Comparison of ENCODE assay signal across 7 mouse cellular contexts in genomic region chr4:126609606-126610181, GRCm38 (mm10). TPM values are rescaled to one million over a fixed set of nuclear protein-coding genes. Genes with fewer than 3 reads are reported as not detected.
DNase-seq lines count a peak whose midpoint lies in the region; ATAC-seq and TF ChIP-seq lines count a peak whose summit lies in the region.

Gene 5730409E04Rik (plus strand): TSS chr4:126609818.

- no peak for TF ChIP-seq CTCF in heart, adult 2 months (IDR thresholded peaks at IDR 0.05)
- TF ChIP-seq CTCF in kidney, adult 2 months (conservative IDR thresholded peaks at IDR 0.05; ENCODE audit: insufficient read depth, insufficient read length, low read depth, low read length) = no peak

- no peak for TF ChIP-seq EP300 in heart, adult 2 months (IDR thresholded peaks at IDR 0.05; ENCODE audit: insufficient read depth, low read depth, low read length)

- peak within 1 kb of the TSS; percentile 78 for H3K9ac ChIP-seq in embryonic facial prominence, embryonic 12.5 days
- peak within 1 kb of the TSS; percentile 65 for H3K9ac ChIP-seq in heart, adult 2 months (ENCODE audit: low read depth, low read length)
- peak within 1 kb of the TSS; percentile 87 for H3K9ac ChIP-seq in limb, embryonic 11.5 days (ENCODE audit: low read length)
- H3K9ac ChIP-seq in midbrain, embryonic 12.5 days (replicated peaks) = peak within 1 kb of the TSS; percentile 72

- peak within 1 kb of the TSS; percentile 57 for H3K4me3 ChIP-seq in embryonic facial prominence, embryonic 12.5 days
- peak within 1 kb of the TSS; percentile 88 for H3K4me3 ChIP-seq in heart, adult 2 months
- H3K4me3 ChIP-seq in kidney, adult 2 months (ENCODE audit: insufficient read depth, low read depth, low read length) = peak within 1 kb of the TSS; percentile 93
- peak within 1 kb of the TSS; percentile 58 for H3K4me3 ChIP-seq in limb, embryonic 11.5 days (ENCODE audit: low read depth, low read length)
- peak within 1 kb of the TSS; percentile 51 for H3K4me3 ChIP-seq in midbrain, embryonic 12.5 days

- no peaks in the 10 kb centered on the region for H3K27me3 ChIP-seq in embryonic facial prominence, embryonic 12.5 days
- H3K27me3 ChIP-seq in heart, adult 2 months (ENCODE audit: control insufficient read depth, insufficient read depth, low read length) = no peaks in the 10 kb centered on the region
- no peaks in the 10 kb centered on the region for H3K27me3 ChIP-seq in kidney, adult 2 months (replicated peaks; ENCODE audit: control insufficient read depth, insufficient read depth, low read length)
- no peaks in the 10 kb centered on the region for H3K27me3 ChIP-seq in limb, embryonic 11.5 days (ENCODE audit: control insufficient read depth, insufficient read depth, low read length)
- H3K27me3 ChIP-seq in midbrain, embryonic 12.5 days = peaks cover 95% of the 10 kb centered on the region

- peak; percentile 93 to 94 for DNase-seq in adrenal gland, postnatal 36 days
- DNase-seq in heart, adult 2 months = peak; percentile 87 to 90
- DNase-seq in kidney, adult 2 months = peak; percentile 90
- peak; percentile 75 for DNase-seq in limb, embryonic 11.5 days (ENCODE audit: low spot score)
- DNase-seq in skeletal muscle tissue, adult 2 months (ENCODE audit: low read depth, low spot score) = peak; percentile 82

- intact Hi-C loops in heart, adult 2 months (cut with DNase I) = no loop called here

- peak; percentile 77; the same call in 1 of the 2 replicates for ATAC-seq in embryonic facial prominence, embryonic 12.5 days (ENCODE audit: insufficient number of reproducible peaks, insufficient read depth, low FRiP score, low TSS enrichment)
- ATAC-seq in limb, embryonic 11.5 days (ENCODE audit: insufficient number of reproducible peaks, low FRiP score, low TSS enrichment, low read depth) = peak; percentile 77
- ATAC-seq in midbrain, embryonic 12.5 days (ENCODE audit: low FRiP score, low read depth) = peak; percentile 56

- no peaks in the 10 kb centered on the region for H3K4me1 ChIP-seq in embryonic facial prominence, embryonic 12.5 days
- no peaks in the 10 kb centered on the region; the same call in 1 of the 2 replicates for H3K4me1 ChIP-seq in heart, adult 2 months (ENCODE audit: control insufficient read depth, insufficient read depth, low read length)
- H3K4me1 ChIP-seq in kidney, adult 2 months (ENCODE audit: control insufficient read depth, insufficient read depth, low read length) = no peaks in the 10 kb centered on the region
- no peaks in the 10 kb centered on the region for H3K4me1 ChIP-seq in limb, embryonic 11.5 days (ENCODE audit: control insufficient read depth, insufficient read depth, low read length)
- H3K4me1 ChIP-seq in midbrain, embryonic 12.5 days = peaks cover 8% of the 10 kb centered on the region

- H3K79me2 ChIP-seq in heart, adult 2 months (replicated peaks; ENCODE audit: control insufficient read depth, insufficient read depth, low read length) = no peaks in the 10 kb centered on the region

- H3K9me3 ChIP-seq in embryonic facial prominence, embryonic 12.5 days = no peaks in the 10 kb centered on the region
- no peaks in the 10 kb centered on the region for H3K9me3 ChIP-seq in limb, embryonic 11.5 days (ENCODE audit: control insufficient read depth, low read length)
- H3K9me3 ChIP-seq in midbrain, embryonic 12.5 days = no peaks in the 10 kb centered on the region

- peak within 1 kb of the TSS; percentile 58 for H3K27ac ChIP-seq in embryonic facial prominence, embryonic 12.5 days
- H3K27ac ChIP-seq in heart, adult 2 months = peak within 1 kb of the TSS; percentile 68
- no peak within 1 kb of the TSS for H3K27ac ChIP-seq in kidney, adult 2 months (ENCODE audit: insufficient read depth, low read depth, low read length)
- 0 out of 2 replicates have a peak within 1 kb of the TSS, but pooled peaks have one; percentile 26 for H3K27ac ChIP-seq in limb, embryonic 11.5 days (replicated peaks; ENCODE audit: low read depth, low read length)
- 0 out of 2 replicates have a peak within 1 kb of the TSS, but pooled peaks have one; percentile 11 for H3K27ac ChIP-seq in midbrain, embryonic 12.5 days (replicated peaks)

- H3K36me3 ChIP-seq in embryonic facial prominence, embryonic 12.5 days = peaks cover 9% of the 10 kb centered on the region
- no peaks in the 10 kb centered on the region for H3K36me3 ChIP-seq in heart, adult 2 months (ENCODE audit: control insufficient read depth, insufficient read depth, low read length)
- H3K36me3 ChIP-seq in kidney, adult 2 months (ENCODE audit: control insufficient read depth, insufficient read depth, low read length) = no peaks in the 10 kb centered on the region
- no peaks in the 10 kb centered on the region for H3K36me3 ChIP-seq in limb, embryonic 11.5 days (ENCODE audit: control insufficient read depth, insufficient read depth, low read length)
- H3K36me3 ChIP-seq in midbrain, embryonic 12.5 days = no peaks in the 10 kb centered on the region

- TF ChIP-seq POLR2A in heart, adult 2 months (IDR thresholded peaks at IDR 0.05; ENCODE audit: insufficient read depth, low read depth, low read length) = peak; percentile 64
- no peak for TF ChIP-seq POLR2A in kidney, adult 2 months (IDR thresholded peaks at IDR 0.05; ENCODE audit: low read depth, low read length)

- H3K4me2 ChIP-seq in embryonic facial prominence, embryonic 12.5 days (replicated peaks) = peak within 1 kb of the TSS; percentile 81
- H3K4me2 ChIP-seq in limb, embryonic 11.5 days (ENCODE audit: low read depth, severe bottlenecking) = peak within 1 kb of the TSS; percentile 83
- peak within 1 kb of the TSS; percentile 74 for H3K4me2 ChIP-seq in midbrain, embryonic 12.5 days (replicated peaks)

- WGBS in embryonic facial prominence, embryonic 12.5 days = under 1% methylated on average over 48 of the region's 48 CpGs
- WGBS in heart, adult 2 months = under 1% methylated on average over 48 of the region's 48 CpGs
- 2% methylated on average over 48 of the region's 48 CpGs for WGBS in kidney, adult 2 months
- 2% methylated on average over 48 of the region's 48 CpGs for WGBS in limb, embryonic 11.5 days
- WGBS in midbrain, embryonic 12.5 days = 1% methylated on average over 43 of the region's 48 CpGs

RNA-seq across cellular contexts. Expression of gene 5730409E04Rik, which starts in this region (rescaled TPM):
- 10 to 100 TPM; 10.6 to 15.6 TPM for total RNA-seq in adrenal gland, postnatal 36 days (2021)
- polyA plus RNA-seq in embryonic facial prominence, embryonic 12.5 days (2016; fragmentation: Nextera tagmentation; extraction: Ambion mirVana) = 2.9 and 4.6 TPM in 2 replicates
- total RNA-seq in heart, adult 2 months (2021) = 10 to 100 TPM; 11.9 to 12.6 TPM
- 10.6 and 16.8 TPM in 2 replicates for polyA plus RNA-seq in heart, adult 2 months (2012; rRNA removed)
- polyA plus RNA-seq in kidney, adult 2 months (2012; rRNA removed) = 6.9 and 7.5 TPM in 2 replicates
- polyA plus RNA-seq in limb, embryonic 11.5 days (2014; fragmentation: Nextera tagmentation; extraction: Ambion mirVana) = 1.6 and 2.2 TPM in 2 replicates
- polyA plus RNA-seq in midbrain, embryonic 12.5 days (2016; fragmentation: Nextera tagmentation; extraction: Ambion mirVana) = 1.5 and 1.9 TPM in 2 replicates
